Mouse (Mus musculus) embryonic fibroblast, embryonic 13.5 days (primary cell): ENCODE measurements at regions not wholly inside any gene's neighbourhood (a gene's known extent, or its start where the extent isn't known, plus 50 kb on each side); places are given as distances from the start of the nearest gene placed in this dataset.

Source experiments
- H3K27ac ChIP-seq: 2 replicates; pipeline ENCODE4 v1.5.1; 2012; ENCODE audit warnings: low read length, control low read depth, inconsistent platforms; ENCODE audit not compliant: insufficient read depth
- H3K4me1 ChIP-seq: 2 replicates; pipeline ENCODE4 v1.6.1; 2011; ENCODE audit warnings: low read length; ENCODE audit not compliant: control insufficient read depth, insufficient read depth
- H3K4me3 ChIP-seq: 2 replicates; pipeline ENCODE4 v1.5.1; 2011; ENCODE audit warnings: mild to moderate bottlenecking, control low read depth, low read length; ENCODE audit not compliant: insufficient read depth
- CTCF ChIP-seq: IDR thresholded peaks from 2 replicates; pipeline ENCODE4 v1.5.1; 2011; ENCODE audit warnings: mild to moderate bottlenecking, control low read depth, low read length, moderate library complexity, borderline replicate concordance; ENCODE audit not compliant: insufficient read depth
- POLR2A ChIP-seq: IDR thresholded peaks from 2 replicates; pipeline ENCODE4 v1.6.1; 2011; ENCODE audit warnings: low read depth, mild to moderate bottlenecking, control low read depth, low read length, moderate library complexity

GRCm38 (mm10) chr4:125439856-125440255, 50.6 kb upstream of the Grik3 start:
- no peak for TF ChIP-seq POLR2A
- TF ChIP-seq CTCF = no peak
- no peak overlapping the region for H3K27ac ChIP-seq

DNA sequence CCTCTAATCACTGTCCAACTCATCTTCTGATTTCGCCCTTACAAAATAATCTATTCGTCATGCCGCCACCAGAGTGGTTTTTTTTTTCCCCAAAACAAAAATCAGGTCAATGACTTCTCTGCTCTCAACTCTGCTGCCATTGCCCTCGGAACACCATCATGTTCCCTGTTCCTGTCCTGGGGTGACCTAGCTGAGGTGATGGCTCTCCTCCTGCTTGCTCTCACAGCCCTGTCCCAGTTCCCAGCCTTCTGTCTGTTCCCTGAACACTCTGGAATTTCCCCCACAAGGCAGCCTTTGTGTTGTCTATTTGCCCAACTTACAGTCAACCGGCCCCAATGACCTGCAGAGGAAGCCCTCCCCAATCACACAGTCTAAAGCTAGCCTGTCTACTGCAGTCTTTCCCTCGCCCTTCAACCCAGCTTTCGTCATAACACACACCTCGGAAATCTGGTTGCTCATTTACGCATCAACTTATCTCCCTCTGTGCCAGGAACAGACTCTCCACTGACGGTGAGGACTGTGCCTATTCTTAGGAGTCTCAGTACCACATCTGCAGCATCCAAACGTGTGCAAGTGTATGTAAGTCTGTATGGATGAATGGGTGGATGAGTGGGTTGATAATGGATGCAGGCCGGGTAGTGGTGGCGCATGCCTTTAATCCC, 53.2 kb upstream of the Grik3 start:
- H3K4me3 ChIP-seq = no peak overlapping the region
- TF ChIP-seq POLR2A (no peak), CTCF (no peak)
- H3K27ac ChIP-seq = no peak overlapping the region
- no peaks in the 10 kb centered on the region for H3K4me1 ChIP-seq

More at GRCm38 (mm10) chr4:125439856-125440255, 50.6 kb upstream of the Grik3 start:
- Histone ChIP-seq H3K4me1 (no peaks in the 10 kb centered on the region), H3K4me3 (no peak overlapping the region)

GRCm38 (mm10) chr4:125433511-125433910, 57.0 kb upstream of the Grik3 start:
- no peak for TF ChIP-seq CTCF
- TF ChIP-seq POLR2A = no peak
- Histone ChIP-seq H3K27ac (no peak overlapping the region), H3K4me3 (no peak overlapping the region), H3K4me1 (no peaks in the 10 kb centered on the region)

DNA sequence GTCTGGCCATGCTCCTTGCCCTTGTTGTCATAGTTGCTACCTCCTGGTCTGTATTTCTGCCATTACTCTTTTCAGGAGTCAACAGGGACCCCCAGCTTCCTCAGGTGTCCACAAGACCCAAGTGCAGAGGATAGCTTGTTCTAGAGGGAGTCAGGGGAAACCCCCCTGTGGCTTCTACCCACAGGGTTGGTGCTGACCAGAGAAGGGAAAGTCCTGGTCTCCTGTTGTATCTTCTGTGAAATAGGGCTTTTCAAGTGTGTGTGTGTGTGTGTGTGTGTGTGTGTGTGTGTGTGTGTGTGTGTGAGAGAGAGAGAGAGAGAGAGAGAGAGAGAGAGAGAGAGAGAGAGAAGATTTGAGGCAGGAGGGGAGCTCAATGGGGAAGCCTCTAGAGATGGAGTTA, 58.9 kb upstream of the Grik3 start:
- no peaks in the 10 kb centered on the region for H3K4me1 ChIP-seq
- no peak overlapping the region for H3K4me3 ChIP-seq
- TF ChIP-seq CTCF (no peak), POLR2A (no peak)
- H3K27ac ChIP-seq = no peak overlapping the region

DNA sequence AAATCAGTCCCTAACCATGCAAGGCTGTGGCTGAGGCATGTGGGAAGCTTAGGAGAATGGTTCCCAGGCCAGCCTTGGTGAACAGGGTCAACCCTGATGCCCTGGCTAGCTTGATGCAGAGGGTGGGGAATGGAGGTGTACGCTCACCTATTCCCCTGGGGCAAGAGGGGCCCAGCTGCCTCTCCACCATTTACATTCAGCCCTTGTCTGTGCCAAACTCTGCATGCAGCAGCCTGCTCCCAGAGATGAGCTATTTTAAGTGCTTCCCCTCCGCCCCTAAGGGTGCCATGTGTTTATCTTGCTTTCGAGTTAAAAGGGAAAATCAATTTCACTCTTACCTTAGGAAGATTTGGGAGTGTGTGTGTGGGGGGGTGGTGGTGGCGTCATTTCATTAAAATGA, 59.7 kb upstream of the Grik3 start:
- TF ChIP-seq POLR2A (no peak), CTCF (no peak)
- Histone ChIP-seq H3K4me3 (no peak overlapping the region), H3K27ac (no peak overlapping the region), H3K4me1 (no peaks in the 10 kb centered on the region)

DNA sequence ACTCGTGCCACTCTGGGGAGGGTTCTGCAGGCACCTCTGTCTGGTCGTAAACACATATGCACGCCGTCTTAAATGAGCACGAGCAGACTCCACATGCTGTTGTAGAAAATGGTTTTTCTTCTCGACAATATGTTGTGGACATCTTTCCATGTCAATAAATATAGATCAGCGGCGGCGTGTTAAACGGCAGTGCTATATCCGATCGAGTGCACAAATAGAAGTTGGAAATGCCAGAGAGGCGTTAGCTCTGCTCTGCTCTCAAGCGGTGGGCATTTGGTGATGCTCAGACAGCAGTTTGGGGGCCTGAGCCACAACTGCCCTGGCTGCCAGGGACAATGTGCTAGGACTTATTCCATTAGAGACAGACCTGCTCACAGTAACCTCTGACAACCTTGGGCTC, 61.8 kb upstream of the Grik3 start:
- H3K27ac ChIP-seq = no peak overlapping the region
- TF ChIP-seq POLR2A (no peak), CTCF (no peak)
- no peaks in the 10 kb centered on the region for H3K4me1 ChIP-seq
- no peak overlapping the region for H3K4me3 ChIP-seq

DNA sequence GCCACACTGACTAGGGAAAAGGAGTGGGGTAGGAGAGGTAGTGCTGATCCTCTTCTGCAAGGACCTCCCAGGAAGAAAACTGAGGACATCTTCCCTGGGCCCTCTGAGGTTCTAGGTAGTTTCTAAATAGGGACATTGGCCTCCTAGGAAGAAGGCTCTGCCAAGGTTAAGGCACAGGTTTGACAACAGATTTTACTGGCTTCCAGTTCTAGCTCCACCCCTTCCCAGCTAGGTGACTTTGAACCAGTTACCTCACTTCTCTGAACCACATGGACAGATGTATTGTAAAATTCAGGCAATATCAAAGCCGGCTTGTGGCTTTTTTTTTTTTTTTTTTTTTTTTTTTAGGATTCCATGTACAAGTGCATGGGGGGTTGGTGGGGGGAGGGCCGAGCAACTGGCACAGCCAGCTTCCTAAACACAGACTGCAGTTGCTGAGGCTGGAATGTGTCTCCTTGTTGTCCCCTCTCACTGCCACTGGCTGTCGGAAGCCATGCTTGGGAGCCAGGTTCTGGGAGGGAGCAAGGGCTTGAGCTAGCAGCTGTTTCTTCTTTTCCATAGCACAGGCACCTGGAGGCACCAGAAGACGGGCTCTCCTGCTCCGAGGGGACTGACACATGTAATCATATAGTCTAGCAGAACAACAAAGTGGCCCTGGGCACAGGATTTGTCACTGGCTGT, 69.8 kb upstream of the Grik3 start:
- no peak overlapping the region for H3K4me3 ChIP-seq
- no peak overlapping the region for H3K27ac ChIP-seq
- H3K4me1 ChIP-seq = no peaks in the 10 kb centered on the region
- no peak for TF ChIP-seq POLR2A
- TF ChIP-seq CTCF = no peak

GRCm38 (mm10) chr4:125419491-125420255, 70.8 kb upstream of the Grik3 start:
- H3K4me3 ChIP-seq = no peak overlapping the region
- no peak overlapping the region for H3K27ac ChIP-seq
- no peaks in the 10 kb centered on the region for H3K4me1 ChIP-seq
- TF ChIP-seq CTCF (no peak), POLR2A (no peak)

GRCm38 (mm10) chr4:125415308-125415707, 75.2 kb upstream of the Grik3 start:
- no peak overlapping the region for H3K27ac ChIP-seq
- no peaks in the 10 kb centered on the region for H3K4me1 ChIP-seq
- TF ChIP-seq CTCF (no peak), POLR2A (no peak)
- H3K4me3 ChIP-seq = no peak overlapping the region
